Mouse (Mus musculus): ENCODE results near the gene Prox2.

The Prox2 gene

DNA sequence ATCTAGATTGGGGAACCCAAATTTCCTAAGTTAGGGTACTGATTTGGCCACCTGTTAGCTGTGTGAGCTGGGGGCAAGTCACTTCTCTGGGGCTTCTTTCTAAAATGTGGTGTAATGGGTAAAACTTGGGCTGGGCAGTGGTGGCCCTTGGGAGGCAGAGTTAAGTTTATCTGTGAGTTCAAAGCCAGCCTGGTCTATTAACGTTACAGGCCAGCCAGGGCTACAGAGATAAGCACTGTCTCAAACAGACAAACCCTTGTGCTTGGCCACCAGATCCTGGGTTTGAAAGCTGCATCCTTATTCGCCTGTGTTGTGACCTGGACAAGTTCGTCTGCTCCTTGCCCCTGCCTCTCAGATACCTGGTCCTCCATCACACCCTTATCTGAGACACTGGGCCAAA lies 19.4 kb downstream of the Prox2 start:
- DNase-seq: no peak

- DNase-seq: peak; percentile 80
Measured at GRCm38 (mm10) chr12:85087845-85088244, 22.7 kb downstream of the Prox2 start.

DNA sequence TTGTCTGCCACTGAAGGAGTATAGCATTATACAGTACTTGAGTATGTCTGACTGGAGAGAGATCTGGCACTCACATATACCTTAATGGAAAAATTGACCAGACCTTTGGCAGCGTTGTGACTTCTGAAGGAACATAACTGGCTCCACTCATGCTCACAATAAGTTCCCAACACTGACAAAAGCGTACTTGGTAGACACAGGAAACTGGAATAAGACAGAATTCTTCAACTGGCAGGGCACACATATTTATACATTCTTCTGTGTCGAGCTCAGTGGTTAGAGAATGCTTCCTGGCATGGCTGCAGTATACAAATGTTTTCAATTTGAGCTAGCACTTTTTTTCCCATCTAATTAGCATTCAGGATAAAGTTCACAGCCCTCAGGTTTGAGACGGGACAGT lies 25.6 kb downstream of the Prox2 start:
- DNase-seq: no peak

GRCm38 (mm10) chr12:85084257-85084656 lies 26.3 kb downstream of the Prox2 start:
- DNase-seq: no peak

DNA sequence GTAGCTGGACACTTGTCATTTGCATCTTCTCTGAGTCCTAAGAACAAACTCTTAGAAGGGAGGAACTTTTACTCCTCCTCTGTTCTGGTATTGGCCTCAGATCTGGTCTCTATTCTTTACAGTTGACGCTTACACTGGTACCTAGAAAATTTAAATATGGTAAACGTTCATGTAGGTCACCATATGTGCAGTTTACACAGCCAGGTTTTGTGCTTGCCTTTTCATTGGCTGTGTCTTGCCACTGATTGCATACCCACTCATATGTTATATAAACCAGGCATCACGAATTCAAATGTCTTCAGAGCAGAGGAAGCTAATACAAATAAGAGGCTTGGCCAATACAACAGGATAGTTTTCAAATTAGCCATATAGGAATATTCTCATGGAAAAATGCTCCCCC lies 33.5 kb downstream of the Prox2 start:
- DNase-seq: no peak

DNA sequence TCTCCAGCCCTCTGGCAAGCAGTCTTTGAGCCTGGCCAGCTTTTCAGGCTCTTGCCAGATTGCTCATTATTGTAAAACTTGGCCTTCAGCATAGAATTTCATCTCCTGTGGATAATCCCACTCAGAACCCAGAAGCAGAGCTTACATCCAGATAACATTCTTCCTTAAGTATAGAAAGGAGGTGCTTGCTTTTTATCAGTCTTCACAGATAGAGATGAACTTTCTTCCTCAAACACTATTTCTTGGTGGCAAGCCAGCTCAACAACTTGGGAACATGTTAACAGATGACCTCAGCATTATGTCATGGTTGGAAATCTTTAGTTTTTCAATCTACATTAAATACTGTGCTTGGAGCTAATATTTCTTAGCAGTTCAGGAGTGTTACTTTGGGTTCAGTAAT lies 39.5 kb downstream of the Prox2 start:
- DNase-seq: no peak

DNA sequence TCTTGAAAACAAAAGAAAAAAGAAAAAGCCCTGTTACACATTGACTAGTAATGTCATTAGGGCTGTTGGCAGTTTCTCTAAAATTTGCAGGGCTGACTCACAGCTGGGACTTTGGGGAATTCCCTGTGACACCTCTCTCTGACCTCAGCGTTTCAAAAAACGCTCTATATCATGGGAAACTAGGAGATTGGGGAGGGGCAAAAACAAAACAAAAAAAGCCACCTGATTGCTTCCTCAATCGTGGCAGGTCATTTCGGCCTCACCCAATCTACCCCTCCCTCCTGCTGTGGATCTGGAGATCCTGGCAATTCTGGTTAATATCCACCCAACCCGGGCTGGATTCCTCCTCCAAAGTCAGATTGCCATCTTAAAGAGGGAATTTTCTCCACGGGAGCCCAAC lies 59.3 kb downstream of the Prox2 start:
- no peak for DNase-seq

All from heart, adult 11 months (tissue).